Mouse (Mus musculus) midbrain, embryonic 10.5 days (tissue): Measurements from ENCODE around the gene 4930407I10Rik. TPM values are rescaled to one million over a fixed set of nuclear protein-coding genes. Genes with fewer than 3 reads are reported as not detected.

Source experiments
- DNase-seq: peaks from one replicate; pipeline ENCODE4 v3.0.0-alpha.2; 2017; ENCODE audit warnings: low spot score
- H3K27ac ChIP-seq: fragments of 300-500 bp; sonication (generic); replicated peaks from 2 replicates; pipeline ENCODE4 v1.5.1; 2016; ENCODE audit warnings: mild to moderate bottlenecking
- H3K27me3 ChIP-seq: fragments of 300-500 bp; sonication (generic); 2 replicates; pipeline ENCODE4 v1.6.1; 2016; ENCODE audit warnings: low read depth, mild to moderate bottlenecking; ENCODE audit not compliant: poor library complexity, severe bottlenecking
- H3K36me3 ChIP-seq: fragments of 300-500 bp; sonication (generic); 2 replicates; pipeline ENCODE4 v1.6.1; 2016; ENCODE audit warnings: mild to moderate bottlenecking, moderate library complexity
- H3K4me1 ChIP-seq: fragments of 300-500 bp; sonication (generic); 2 replicates; pipeline ENCODE4 v1.6.1; 2016
- H3K4me3 ChIP-seq: fragments of 300-500 bp; sonication (generic); 2 replicates; pipeline ENCODE4 v1.5.1; 2016; ENCODE audit warnings: mild to moderate bottlenecking, moderate library complexity
- H3K9me3 ChIP-seq: fragments of 300-500 bp; sonication (generic); replicated peaks from 2 replicates; pipeline ENCODE4 v1.6.1; 2016; ENCODE audit warnings: mild to moderate bottlenecking
- WGBS: fragments of 180-500 bp; shearing (Covaris S2); methylation state at CpG from one replicate; pipeline ENCODE4 v1.1.7; 2016; 5-methylcytosine and 5-hydroxymethylcytosine counted together
- polyA plus RNA-seq: library from polyadenylated mRNA; unstranded; fragments of >200 nt; fragmentation: Nextera tagmentation; extraction: Ambion mirVana; gene quantifications from 2 replicates; pipeline ENCODE4 v1.2.1, GENCODE M21; 2016

4930407I10Rik gene
- polyA plus RNA-seq, 1 experiment from 2014 or later, result not detected

DNA sequence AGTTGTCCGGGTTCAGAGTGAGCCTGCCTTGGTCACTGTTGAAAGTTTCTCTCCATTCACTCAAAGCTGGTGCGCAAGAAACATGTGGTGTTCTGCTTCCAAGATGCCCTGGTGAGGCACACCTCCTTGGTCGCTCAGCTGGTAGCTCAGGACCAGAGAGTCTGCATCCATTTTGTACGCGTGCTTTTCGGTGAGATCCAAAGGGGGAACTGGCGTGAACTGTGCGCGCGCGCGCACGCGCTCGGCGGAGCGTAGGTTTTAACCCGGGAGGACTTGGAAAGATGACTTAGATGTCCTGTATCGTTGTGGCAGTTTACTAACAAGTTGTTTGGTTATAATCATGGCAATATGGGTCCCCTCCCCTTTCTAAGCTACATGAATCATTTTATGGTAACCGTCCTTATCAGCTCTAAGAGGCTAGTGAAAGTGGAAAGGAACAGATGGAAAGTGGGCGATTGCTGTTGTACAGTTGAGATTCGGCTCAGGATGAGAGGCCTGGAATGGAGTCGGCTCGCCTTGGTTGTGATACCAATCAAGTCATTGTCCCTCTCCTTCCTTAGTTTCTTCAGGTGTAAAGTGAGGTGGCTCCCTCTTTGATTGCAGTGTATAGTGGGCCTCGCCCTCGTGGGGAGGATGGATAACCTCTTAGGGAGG, 13.0 kb downstream of the 4930407I10Rik start:
- peaks cover 49% of the 10 kb centered on the region for H3K27me3 ChIP-seq
- WGBS, result 92% methylated on average over 26 of the region's 26 CpGs

DNA sequence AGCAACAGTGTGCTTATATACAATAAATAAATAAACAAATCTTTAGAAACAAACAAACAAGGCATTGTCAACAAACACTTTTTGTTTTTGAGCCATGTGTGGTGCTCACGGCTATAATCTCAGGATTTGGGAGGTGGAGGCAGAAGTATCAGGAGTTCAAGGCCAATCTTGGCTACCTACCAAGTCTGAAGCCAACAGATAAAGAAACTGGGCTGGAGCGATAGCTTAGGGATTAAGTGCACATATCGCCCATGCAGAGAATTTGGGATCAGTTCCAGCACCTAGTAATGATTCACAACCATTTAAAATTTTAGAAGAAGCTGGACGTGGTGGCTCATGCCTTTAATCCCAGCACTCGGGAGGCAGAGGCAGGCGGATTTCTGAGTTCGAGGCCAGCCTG, 14.5 kb downstream of the 4930407I10Rik start:
- Histone ChIP-seq H3K9me3 (0 out of 2 replicates have a peak, but pooled peaks cover 6% of the 10 kb centered on the region), H3K27me3 (peaks cover 42% of the 10 kb centered on the region), H3K4me3 (no peak overlapping the region), H3K4me1 (peaks cover 6% of the 10 kb centered on the region), H3K36me3 (no peaks in the 10 kb centered on the region), H3K27ac (no peak overlapping the region)
- 94% methylated on average over 7 of the region's 7 CpGs for WGBS
- DNase-seq, result no peak

More for the DNA sequence above, 13.0 kb downstream of the 4930407I10Rik start:
- no peak for DNase-seq
- Histone ChIP-seq H3K9me3 (0 out of 2 replicates have a peak, but pooled peaks cover 6% of the 10 kb centered on the region), H3K27ac (no peak overlapping the region), H3K4me1 (peaks cover 6% of the 10 kb centered on the region), H3K36me3 (no peaks in the 10 kb centered on the region), H3K4me3 (no peak overlapping the region)

DNA sequence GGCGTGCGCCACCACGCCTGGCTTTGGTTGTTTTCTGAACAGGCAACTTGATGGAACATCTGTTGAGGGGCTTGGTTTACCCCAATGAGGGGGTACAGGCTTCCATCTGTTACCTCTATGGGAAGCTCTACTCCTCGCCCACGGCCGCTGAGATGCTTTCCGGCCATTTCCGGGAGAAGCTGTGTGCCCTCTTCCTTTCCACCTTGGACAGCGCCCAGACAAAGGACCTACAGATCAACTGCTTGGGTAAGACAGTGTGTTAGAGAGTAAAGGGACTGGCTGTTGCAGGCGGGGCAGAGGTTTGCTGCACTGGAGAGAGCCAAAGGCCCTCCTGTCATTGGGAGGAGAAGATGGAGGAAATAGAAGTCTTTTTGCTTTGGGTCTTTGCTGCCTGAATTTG, 20.9 kb downstream of the 4930407I10Rik start:
- no peaks in the 10 kb centered on the region for H3K9me3 ChIP-seq
- no peaks in the 10 kb centered on the region for H3K4me1 ChIP-seq
- H3K27me3 ChIP-seq, result no peaks in the 10 kb centered on the region
- H3K36me3 ChIP-seq, result no peaks in the 10 kb centered on the region
- H3K4me3 ChIP-seq, result no peak overlapping the region
- 69% methylated on average over 10 of the region's 10 CpGs for WGBS
- DNase-seq, result no peak
- H3K27ac ChIP-seq, result no peak overlapping the region

DNA sequence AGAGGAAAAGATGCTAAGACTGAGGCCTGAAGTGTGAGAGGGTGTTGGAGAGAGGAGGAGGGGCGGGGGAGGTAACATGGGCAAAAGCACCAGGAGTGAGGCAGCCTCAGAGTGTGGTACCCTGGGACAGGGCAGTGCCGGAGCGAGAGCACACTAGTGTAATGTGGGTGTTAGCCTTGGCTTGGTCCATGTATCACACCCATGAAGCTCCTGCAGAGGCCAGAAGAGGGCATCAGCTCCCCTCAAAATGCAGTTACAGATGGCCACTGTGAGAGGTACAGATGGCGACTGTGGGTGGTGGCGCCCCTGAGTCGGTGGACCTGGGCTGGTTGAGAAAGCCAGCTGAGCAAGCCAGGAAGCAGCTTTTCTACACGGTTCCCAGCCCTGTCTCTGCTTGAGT, 22.2 kb downstream of the 4930407I10Rik start:
- H3K4me1 ChIP-seq, result no peaks in the 10 kb centered on the region

DNA sequence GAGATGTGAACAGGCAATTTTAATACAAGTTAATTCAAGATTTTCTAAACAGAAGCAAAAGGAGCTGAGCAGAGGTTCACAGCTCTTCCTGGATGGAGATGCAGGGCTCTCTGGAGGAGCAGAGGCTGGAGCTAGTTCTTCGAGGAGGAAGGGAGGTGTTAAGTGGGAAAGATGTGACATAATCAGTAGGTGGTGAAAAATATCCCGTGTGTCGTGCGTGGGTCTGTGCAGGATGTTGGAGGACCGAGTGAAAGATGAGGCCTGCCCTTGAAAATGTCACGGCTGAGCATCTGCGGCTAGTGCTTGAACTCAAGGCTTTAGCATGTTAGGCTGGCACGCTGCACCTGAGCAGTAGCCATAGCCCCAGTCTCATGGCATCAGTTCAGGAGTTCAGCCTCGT, 26.7 kb downstream of the 4930407I10Rik start:
- Histone ChIP-seq H3K27me3 (peaks cover 7% of the 10 kb centered on the region; the same call in 1 of the 2 replicates), H3K4me1 (peaks cover 4% of the 10 kb centered on the region), H3K4me3 (no peak overlapping the region), H3K9me3 (no peaks in the 10 kb centered on the region), H3K36me3 (no peaks in the 10 kb centered on the region), H3K27ac (no peak overlapping the region)
- 86% methylated on average over 9 of the region's 9 CpGs for WGBS
- DNase-seq, result no peak

More for the DNA sequence above, 22.2 kb downstream of the 4930407I10Rik start:
- WGBS, result 44% methylated on average over 7 of the region's 7 CpGs
- no peaks in the 10 kb centered on the region for H3K9me3 ChIP-seq
- peak; percentile 53 for DNase-seq
- peak overlapping the region; percentile 38; the same call in 1 of the 2 replicates for H3K27ac ChIP-seq
- H3K4me3 ChIP-seq, result no peak overlapping the region
- H3K27me3 ChIP-seq, result no peaks in the 10 kb centered on the region; the same call in 1 of the 2 replicates
- no peaks in the 10 kb centered on the region for H3K36me3 ChIP-seq

DNA sequence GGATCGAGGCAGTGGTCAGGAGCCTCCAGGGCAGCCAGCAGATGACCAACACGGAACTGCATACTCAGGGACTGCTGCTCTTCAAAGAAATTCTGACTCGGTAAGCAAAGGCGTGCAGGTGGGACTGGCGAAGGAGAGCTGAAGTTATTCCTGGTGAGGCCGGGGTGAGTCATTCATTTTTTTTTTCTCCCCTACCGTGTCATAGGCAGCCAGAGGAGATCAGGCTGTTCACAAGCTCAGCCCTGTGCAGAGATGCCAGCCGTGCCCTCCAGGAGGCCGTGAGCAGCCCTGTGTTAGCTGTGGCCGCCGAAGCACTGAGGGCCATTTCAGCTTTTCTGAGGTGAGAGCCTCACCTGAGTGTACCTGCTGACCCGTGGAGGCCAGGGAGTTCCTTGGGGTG, 27.2 kb downstream of the 4930407I10Rik start:
- H3K27me3 ChIP-seq, result peaks cover 7% of the 10 kb centered on the region; the same call in 1 of the 2 replicates
- H3K4me3 ChIP-seq, result no peak overlapping the region
- no peak for DNase-seq
- H3K27ac ChIP-seq, result no peak overlapping the region
- H3K36me3 ChIP-seq, result no peaks in the 10 kb centered on the region
- no peaks in the 10 kb centered on the region for H3K9me3 ChIP-seq
- peaks cover 4% of the 10 kb centered on the region for H3K4me1 ChIP-seq
- WGBS, result 82% methylated on average over 12 of the region's 12 CpGs

DNA sequence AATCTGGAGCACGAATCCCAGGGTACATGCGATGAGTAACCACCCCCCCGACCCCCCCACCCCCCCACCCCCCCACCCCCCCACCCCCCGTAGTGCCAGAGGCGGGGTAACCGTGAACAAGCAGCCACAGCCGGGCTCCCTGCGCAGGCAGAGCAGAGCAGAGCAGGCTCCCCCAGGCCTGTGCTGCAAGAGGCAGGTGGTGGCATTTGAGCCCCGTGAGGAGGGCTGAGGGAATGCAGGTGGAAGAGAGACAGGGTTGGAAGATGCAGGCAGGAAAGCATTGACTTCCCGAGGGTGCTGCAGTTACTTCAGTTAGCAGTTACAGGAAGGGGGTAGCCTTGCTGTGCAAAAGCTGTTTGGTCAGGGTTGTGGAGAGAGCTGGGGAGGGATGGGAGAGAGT, 28.3 kb downstream of the 4930407I10Rik start:
- Histone ChIP-seq H3K27ac (no peak overlapping the region), H3K4me1 (peaks cover 4% of the 10 kb centered on the region), H3K27me3 (peaks cover 7% of the 10 kb centered on the region; the same call in 1 of the 2 replicates), H3K9me3 (no peaks in the 10 kb centered on the region), H3K4me3 (no peak overlapping the region), H3K36me3 (no peaks in the 10 kb centered on the region)
- WGBS, result 16% methylated on average over 8 of the region's 10 CpGs
- DNase-seq, result peak; percentile 24

DNA sequence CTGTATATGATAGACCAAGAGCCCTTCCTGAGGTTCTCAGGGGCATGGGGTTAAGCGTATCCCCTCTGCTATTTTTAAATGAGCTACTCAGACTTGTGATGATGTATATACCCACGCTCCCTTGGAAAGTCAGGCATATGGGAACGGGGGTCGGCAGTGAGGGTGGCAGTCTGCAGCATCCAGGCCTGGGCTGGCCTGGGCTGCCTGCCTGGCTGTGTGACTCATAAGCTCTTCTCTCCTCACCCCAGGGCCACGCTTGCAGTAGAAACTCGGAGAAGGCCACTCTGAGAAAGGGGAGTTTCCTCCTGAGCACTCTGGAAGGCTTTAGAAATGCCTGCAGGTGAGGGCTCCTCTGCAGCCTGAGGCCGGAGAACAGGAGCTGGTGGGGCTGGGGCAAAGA, 32.1 kb downstream of the 4930407I10Rik start:
- peaks cover 4% of the 10 kb centered on the region for H3K4me1 ChIP-seq
- DNase-seq, result no peak
- WGBS, result 81% methylated on average over 7 of the region's 7 CpGs
- H3K27ac ChIP-seq, result no peak overlapping the region
- H3K4me3 ChIP-seq, result no peak overlapping the region
- peaks cover 7% of the 10 kb centered on the region; the same call in 1 of the 2 replicates for H3K27me3 ChIP-seq
- no peaks in the 10 kb centered on the region; the same call in 1 of the 2 replicates for H3K9me3 ChIP-seq
- no peaks in the 10 kb centered on the region for H3K36me3 ChIP-seq

- DNase-seq, result peak; percentile 59
- no peaks in the 10 kb centered on the region for H3K27me3 ChIP-seq
- H3K4me3 ChIP-seq, result no peak overlapping the region
- WGBS, result 25% methylated on average over 8 of the region's 8 CpGs
- H3K4me1 ChIP-seq, result peaks cover 4% of the 10 kb centered on the region; the same call in 1 of the 2 replicates
- 0 out of 2 replicates have a peak overlapping the region, but pooled peaks have one; percentile 18 for H3K27ac ChIP-seq
- H3K36me3 ChIP-seq, result no peaks in the 10 kb centered on the region
- no peaks in the 10 kb centered on the region for H3K9me3 ChIP-seq
Measured at GRCm38 (mm10) chr15:82106953-82107555, 48.1 kb downstream of the 4930407I10Rik start.

Other genes starting within 250 kb of the 4930407I10Rik start
- gene Tob2, start 200.4 kb upstream of the 4930407I10Rik start, polyA plus RNA-seq, result 17.7 and 19.6 TPM in 2 replicates
- 224 and 252 TPM in 2 replicates for gene Phf5a, start 187.2 kb upstream of the 4930407I10Rik start, polyA plus RNA-seq
- 152 and 163 TPM in 2 replicates for gene Aco2, start 186.8 kb upstream of the 4930407I10Rik start, polyA plus RNA-seq
- 76.2 and 80.8 TPM in 2 replicates for gene Polr3h, start 132.9 kb upstream of the 4930407I10Rik start, polyA plus RNA-seq
- gene Csdc2, start 122.4 kb upstream of the 4930407I10Rik start, polyA plus RNA-seq, result 13.8 and 20.6 TPM in 2 replicates
- 31.9 and 34.9 TPM in 2 replicates for gene Pmm1, start 98.2 kb upstream of the 4930407I10Rik start, polyA plus RNA-seq
- gene 1700029P11Rik, start 78.6 kb upstream of the 4930407I10Rik start, polyA plus RNA-seq, result not detected in 2 replicates
- gene Xrcc6, start 71.3 kb upstream of the 4930407I10Rik start, polyA plus RNA-seq, result 68.6 and 75.1 TPM in 2 replicates
- 34.3 and 37.7 TPM in 2 replicates for gene Desi1, start 25.3 kb upstream of the 4930407I10Rik start, polyA plus RNA-seq
- 323 and 376 TPM in 2 replicates for gene Snu13, start 11.6 kb upstream of the 4930407I10Rik start, polyA plus RNA-seq
- 0.10 TPM in 1 of 2 replicates, not detected in the other for gene Mei1, start 10.8 kb downstream of the 4930407I10Rik start, polyA plus RNA-seq
- 23.0 and 25.6 TPM in 2 replicates for gene Ccdc134, start 68.8 kb downstream of the 4930407I10Rik start, polyA plus RNA-seq
- gene Srebf2, start 88.0 kb downstream of the 4930407I10Rik start, polyA plus RNA-seq, result 214 and 239 TPM in 2 replicates
- 0.16 and 0.52 TPM in 2 replicates for gene Shisa8, start 153.7 kb downstream of the 4930407I10Rik start, polyA plus RNA-seq
- 0.07 TPM in 1 of 2 replicates, not detected in the other for gene Tnfrsf13c, start 165.2 kb downstream of the 4930407I10Rik start, polyA plus RNA-seq
- gene Cenpm, start 185.6 kb downstream of the 4930407I10Rik start, polyA plus RNA-seq, result 94.9 and 102 TPM in 2 replicates
- gene 1500009C09Rik, start 193.2 kb downstream of the 4930407I10Rik start, polyA plus RNA-seq, result 0.15 and 0.36 TPM in 2 replicates
- 83.4 and 109 TPM in 2 replicates for gene Sept3, start 215.7 kb downstream of the 4930407I10Rik start, polyA plus RNA-seq
- 0.11 and 0.25 TPM in 2 replicates for gene Wbp2nl, start 239.8 kb downstream of the 4930407I10Rik start, polyA plus RNA-seq